Mouse (Mus musculus) G1E-ER4 (cell line): ENCODE data around the gene Olfr745. TPM values are rescaled to one million over a fixed set of nuclear protein-coding genes. Genes with fewer than 3 reads are reported as not detected.

Experiments
- GATA1 ChIP-seq: IDR thresholded peaks from one replicate; pipeline ENCODE4 v1.8.0; 2012; ENCODE audit warnings: low read length, inconsistent platforms
- polyA plus RNA-seq: library from polyadenylated mRNA; stranded (reverse); fragments of >175 nt; gene quantifications from 2 replicates; pipeline ENCODE4 v1.2.3, GENCODE M21; 2012

Gene Olfr745
- not detected in 2 replicates for polyA plus RNA-seq

DNA sequence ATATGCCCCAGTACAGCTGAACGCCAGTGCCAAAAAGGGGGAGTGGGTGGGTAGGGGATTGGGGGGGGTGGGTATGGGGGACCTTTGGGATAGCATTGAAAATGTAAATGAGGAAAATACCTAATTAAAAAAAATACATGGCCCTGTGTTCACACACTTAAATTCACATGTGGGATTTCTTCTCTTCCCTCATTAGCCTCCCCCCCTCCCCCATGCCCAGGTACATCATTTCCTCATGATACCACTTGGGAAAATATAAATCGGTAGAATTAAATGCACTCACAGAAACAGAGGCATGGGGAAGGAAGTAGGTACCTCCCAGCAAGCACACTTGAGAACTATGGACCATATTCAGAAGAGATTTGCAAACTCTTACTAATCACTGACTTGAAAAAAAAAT is at the start of gene Olfr745:
Gene Olfr745, plus strand, starts transcription at position 301 of the 400 bp plus-strand sequence.
- no peak for TF ChIP-seq GATA1

DNA sequence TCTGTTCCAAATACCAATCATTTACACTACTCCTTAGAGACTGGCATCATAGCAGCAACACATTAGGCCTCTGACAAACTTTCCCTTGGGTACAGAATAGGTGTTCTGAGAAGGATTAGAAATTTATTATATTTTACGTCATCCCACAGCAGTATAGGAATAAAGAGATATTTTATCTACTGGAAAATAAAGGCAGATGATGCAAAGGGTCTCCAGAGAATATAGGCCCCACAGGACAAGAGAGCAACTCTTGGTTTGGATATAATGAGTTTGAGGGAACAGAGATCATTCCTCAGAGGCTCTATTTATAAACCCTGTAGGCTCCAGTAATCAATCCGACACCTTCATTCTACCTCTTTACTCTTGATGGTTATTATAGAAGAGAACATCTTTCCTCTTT is 24.6 kb upstream of the Olfr745 start, which contains the start of gene Olfr744:
Gene Olfr744, plus strand, starts transcription at position 301 of the 400 bp plus-strand sequence.
- no peak for TF ChIP-seq GATA1

DNA sequence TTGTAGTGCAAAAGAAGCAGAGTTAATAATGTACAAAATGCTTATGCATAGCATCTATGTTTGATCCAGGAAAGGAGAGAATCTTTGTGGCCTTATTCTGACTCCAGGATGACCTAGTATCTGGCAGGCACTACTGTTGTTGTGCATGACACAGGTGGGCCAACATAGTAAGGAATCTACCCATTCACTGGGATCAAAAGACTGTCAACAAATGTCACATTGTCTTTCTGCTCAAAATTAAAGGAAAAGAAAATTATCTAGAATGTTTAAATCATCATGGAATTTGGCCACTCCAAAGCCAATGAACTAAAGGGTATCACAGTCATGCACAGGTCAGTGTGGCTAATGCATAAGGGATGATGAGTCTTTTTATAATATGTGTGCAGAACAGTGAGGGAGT is 7.6 kb downstream of the Olfr745 start, which contains the start of gene Olfr746:
Gene Olfr746, plus strand, starts transcription at position 301 of the 400 bp plus-strand sequence.
- no peak for TF ChIP-seq GATA1

DNA sequence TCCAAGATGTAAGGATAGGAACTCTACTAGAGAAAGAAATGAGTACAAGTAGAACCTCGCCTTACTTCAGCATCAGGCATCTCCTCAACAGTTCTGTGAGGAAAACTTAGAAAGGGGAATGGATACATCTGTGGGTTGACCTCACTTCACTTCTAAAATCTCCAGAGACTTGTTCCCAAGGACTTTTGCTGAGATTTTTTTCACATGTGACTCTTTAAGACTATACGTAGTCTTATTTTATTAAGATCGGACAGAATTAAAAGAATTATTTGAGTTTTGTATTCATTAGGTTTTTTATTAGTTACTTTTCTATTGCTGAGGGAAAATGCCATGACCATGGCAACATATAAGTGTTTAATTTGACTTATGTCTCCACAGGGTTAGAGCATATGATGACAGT is 53.9 kb downstream of the Olfr745 start, which contains the start of gene Olfr747:
Gene Olfr747, minus strand, starts transcription at position 101 of the 400 bp plus-strand sequence.
- no peak for TF ChIP-seq GATA1

Other genes with a start within 250 kb of the Olfr745 start
- not detected in 2 replicates for gene Olfr738, start 231.8 kb upstream of the Olfr745 start, polyA plus RNA-seq
- not detected in 2 replicates for gene Olfr739, start 220.8 kb upstream of the Olfr745 start, polyA plus RNA-seq
- gene Olfr740, start 193.8 kb upstream of the Olfr745 start, polyA plus RNA-seq, result not detected in 2 replicates
- gene Olfr741, start 166.7 kb upstream of the Olfr745 start, polyA plus RNA-seq, result not detected in 2 replicates
- not detected in 2 replicates for gene Olfr742, start 135.8 kb upstream of the Olfr745 start, polyA plus RNA-seq
- not detected in 2 replicates for gene Olfr743, start 117.5 kb upstream of the Olfr745 start, polyA plus RNA-seq
- not detected in 2 replicates for gene Olfr744, start 24.5 kb upstream of the Olfr745 start, polyA plus RNA-seq
- gene Olfr746, start 7.7 kb downstream of the Olfr745 start, polyA plus RNA-seq, result not detected in 2 replicates
- not detected in 2 replicates for gene Olfr747, start 53.8 kb downstream of the Olfr745 start, polyA plus RNA-seq
- not detected in 2 replicates for gene Olfr748, start 68.0 kb downstream of the Olfr745 start, polyA plus RNA-seq
- not detected in 2 replicates for gene Olfr749, start 105.7 kb downstream of the Olfr745 start, polyA plus RNA-seq
- 8.2 and 26.0 TPM in 2 replicates for gene Ttc5, start 146.1 kb downstream of the Olfr745 start, polyA plus RNA-seq
- 0.11 and 0.15 TPM in 2 replicates for gene Ccnb1ip1, start 168.3 kb downstream of the Olfr745 start, polyA plus RNA-seq
- 5.4 and 6.2 TPM in 2 replicates for gene Parp2, start 168.5 kb downstream of the Olfr745 start, polyA plus RNA-seq
- gene Tep1, start 231.2 kb downstream of the Olfr745 start, polyA plus RNA-seq, result 1.2 and 1.5 TPM in 2 replicates